Mouse (Mus musculus) erythroblast, embryonic 14.5 days (primary cell): Measurements from ENCODE around the gene Grik4.

Experiments used
- GATA1 ChIP-seq: IDR thresholded peaks from 2 replicates; pipeline ENCODE4 v1.6.1; 2012; ENCODE audit warnings: low read length, inconsistent platforms, mixed read lengths
- TAL1 ChIP-seq: IDR thresholded peaks from 3 replicates; pipeline ENCODE4 v1.6.1; 2012; ENCODE audit warnings: low read length, inconsistent platforms, mixed read lengths

GRCm38 (mm10) chr9:42870257-42870656 lies 74.0 kb downstream of the Grik4 start:
- TF ChIP-seq GATA1 (no peak), TAL1 (no peak)
